Mouse (Mus musculus) skeletal muscle tissue, adult 2 months (tissue): Measurements from ENCODE around the gene Apba3.

Source experiments
- DNase-seq: peaks from one replicate; pipeline ENCODE4 v3.0.0-alpha.2; 2012; ENCODE audit warnings: low read depth, low spot score

Apba3 gene

DNA sequence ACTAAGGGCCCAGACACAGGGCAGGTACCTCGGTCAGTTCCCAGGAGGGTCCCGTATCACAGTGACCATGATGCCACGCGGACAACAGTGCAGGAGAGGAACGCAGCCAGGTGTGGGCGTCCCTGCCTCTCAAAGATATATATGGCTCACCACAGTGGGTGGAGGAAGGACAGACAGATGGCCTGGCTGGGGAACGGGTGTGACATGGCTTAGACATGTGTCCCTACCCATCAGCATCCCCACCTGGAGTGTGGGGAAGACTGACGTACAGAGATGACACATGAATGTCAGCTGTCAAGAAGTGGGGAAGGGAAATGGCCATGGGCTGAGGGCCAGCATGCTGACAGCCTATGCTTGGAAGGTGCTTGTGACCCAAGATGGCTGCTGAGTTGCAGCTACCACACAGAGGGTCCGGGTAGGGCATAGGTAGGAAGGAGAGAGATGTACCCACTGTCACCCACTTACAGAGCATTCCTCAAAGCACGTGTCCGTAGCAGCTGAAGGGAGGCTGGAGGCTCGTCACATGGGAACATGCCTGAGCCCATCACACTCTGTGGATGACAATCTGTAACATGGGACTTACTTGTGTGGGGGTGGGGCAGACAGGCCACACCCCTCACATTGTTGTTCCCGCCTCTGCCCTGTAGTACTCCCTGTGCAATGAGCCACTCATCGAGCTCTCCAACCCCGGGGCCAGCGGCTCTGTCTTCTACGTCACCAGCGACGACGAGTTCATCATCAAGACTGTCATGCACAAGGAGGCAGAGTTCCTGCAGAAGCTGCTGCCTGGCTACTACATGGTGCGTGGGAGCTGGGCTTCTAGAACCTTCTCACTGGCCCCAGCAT, 40.3 kb downstream of the Apba3 start:
- no peak for DNase-seq

DNA sequence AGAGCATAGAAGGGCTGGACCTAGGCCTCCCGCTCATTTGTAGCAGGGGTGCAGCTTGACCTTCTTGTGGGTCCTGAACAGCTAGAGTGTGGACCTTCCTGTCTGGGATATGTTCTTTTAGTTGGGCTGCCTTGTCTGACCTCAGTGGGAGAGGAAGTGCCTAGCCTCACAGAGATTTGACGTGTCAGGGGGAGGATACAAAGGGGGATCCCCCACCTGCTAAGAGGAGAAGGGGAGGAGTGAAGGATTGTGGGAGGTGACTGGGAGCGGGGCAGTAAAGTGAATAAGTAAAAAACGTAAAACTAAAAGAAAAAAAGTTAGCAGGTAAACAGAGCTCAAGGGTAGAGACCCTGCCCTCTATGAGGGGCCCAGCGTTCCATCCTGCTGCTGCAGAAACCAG, 42.8 kb downstream of the Apba3 start:
- DNase-seq: no peak

DNA sequence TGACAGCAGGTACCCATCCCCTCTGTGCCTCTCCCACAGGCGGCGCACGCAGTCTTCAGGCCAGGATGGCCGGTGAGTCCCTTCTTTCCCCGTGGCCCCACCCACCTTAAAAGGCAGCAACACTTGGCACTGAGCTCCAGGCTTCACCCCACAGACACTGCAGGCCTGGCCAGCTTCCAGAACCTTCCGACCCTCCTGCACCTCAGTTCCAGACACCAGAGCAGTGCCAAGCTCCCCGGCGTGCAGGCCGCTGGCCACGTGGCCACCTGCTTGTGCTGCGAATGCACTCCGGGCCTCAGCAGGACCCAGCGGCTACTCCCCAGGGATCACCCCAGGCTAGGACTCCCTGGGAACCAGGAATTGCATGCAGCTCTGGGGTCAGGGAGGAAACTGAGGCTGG, 46.8 kb downstream of the Apba3 start:
- DNase-seq: no peak

DNA sequence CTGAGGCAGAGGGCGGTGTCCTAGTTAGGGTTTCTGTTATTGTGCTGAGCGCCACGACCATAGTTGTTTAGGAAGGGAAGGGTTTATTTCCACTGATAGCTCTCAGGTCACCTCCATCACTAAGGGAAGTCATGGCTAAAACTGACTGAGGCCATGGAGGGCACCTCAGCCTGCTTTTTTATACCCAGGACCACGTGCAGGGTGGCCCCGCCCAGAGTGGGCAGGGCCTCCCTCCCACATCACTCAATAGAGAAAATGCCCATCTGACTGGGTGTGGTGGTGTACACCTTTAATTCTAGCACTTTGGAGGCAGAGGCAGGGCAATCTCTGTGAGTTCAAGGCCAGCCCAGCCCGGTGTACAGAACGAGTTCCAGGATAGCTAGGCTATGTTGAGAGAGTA, 47.4 kb downstream of the Apba3 start:
- no peak for DNase-seq

DNA sequence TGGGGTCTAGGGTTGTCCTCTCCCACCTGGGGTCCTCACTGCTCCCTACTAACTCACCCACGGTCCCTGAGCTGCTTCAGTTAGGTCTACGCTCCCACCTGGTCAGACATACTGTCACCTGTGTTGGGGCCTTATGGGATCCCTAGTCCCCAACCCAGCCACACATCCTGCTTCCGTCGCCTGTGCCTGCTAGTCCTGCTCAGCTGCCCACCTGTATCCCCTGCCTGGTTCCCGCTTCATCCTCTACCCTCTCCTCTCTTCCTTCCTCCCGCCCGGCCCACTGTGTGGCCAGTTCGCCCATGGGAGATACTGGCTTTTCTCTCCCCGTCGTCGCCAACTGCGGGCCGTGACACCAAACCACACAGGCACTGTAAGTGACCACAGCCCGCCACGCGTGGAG, 48.8 kb downstream of the Apba3 start:
- DNase-seq: no peak

DNA sequence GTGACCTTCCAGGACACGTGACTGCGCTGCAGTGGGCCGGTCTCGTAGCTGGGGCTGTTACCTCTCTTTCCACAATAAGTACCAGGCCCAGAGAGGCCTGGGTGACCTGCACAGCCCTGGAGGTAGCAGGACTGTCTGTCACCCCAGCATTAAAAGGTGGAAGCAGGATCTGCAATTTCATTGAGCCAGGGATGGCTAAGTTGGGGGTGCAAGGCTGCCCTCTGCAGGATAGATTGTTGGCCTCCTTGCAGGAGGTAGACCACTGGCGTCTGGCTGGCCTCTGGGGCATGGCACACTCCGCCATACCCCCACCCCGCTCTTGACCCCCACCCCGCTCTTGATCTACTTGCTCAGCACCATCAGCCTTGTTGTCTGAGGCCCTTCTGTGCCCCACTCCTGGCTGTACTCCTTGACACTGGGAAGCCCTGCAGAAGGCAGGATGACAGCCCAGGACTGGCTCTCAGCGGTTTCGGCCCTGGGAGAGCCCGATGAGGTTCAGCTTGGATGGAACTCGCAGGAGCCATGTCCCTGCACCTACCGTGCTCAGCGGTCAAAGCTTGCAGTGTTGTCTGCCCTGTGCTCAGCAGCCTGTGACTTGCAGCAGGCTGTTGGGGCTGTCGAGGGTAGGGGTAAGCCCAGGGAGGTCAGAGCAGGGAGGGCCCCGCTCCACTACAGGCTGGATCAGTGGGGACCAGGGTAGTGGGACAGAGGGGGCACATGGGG, 49.7 kb downstream of the Apba3 start:
- no peak for DNase-seq

DNA sequence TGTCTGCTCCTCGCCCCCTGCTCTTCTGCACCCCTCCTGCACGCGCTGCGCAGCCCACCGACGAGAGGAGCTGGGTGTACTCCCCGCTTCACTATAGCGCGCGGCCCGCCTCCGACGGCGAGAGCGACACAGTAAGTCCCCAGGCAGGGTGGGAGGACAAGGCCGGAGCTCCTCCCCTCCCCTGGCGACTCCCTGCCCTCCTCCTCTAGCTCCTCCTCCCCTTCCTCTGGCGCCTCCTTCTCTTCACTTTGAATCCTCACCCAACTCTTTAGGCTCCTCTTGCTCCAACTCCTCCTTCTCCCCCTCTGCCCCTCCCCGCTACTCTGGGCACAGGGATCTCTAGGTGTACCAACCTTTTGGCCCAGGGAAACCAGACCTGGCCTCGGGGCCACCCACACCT, 50.5 kb downstream of the Apba3 start:
- DNase-seq: no peak

DNA sequence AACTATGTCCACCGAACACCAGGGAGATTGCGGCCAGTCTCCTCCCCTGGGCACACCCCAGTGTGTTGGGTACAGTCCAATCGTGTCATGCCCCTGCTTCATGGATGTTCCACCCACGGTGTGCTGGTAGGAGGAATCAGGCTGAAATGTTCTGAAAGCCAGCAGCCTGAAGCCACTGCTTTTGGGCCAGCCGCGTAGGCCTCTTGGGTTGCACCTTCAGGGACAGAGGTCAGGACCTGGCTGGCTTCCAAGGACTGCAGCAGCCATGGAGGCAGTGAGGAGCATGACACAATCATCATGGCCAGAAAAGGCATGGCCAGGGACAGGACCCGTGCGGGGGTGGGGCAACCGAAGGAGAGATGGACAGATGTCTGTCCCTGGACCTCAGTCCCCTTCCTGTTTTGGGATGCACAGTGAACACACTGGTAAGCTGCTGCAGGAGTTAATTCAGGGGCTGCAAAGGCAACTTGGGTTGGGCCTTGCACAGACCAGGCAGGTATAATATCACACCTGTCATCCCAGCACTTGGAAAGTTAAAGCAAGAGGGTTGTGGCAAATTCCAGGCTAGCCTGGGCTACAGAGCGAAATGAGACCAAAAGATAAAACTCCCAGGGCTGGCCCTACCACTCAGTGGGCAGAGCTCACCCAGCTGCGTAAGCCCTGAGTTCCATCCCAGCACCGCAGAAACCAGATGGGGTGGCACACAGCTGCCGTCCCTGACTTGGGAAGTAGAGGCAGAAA, 52.0 kb downstream of the Apba3 start:
- DNase-seq: peak; percentile 66

DNA sequence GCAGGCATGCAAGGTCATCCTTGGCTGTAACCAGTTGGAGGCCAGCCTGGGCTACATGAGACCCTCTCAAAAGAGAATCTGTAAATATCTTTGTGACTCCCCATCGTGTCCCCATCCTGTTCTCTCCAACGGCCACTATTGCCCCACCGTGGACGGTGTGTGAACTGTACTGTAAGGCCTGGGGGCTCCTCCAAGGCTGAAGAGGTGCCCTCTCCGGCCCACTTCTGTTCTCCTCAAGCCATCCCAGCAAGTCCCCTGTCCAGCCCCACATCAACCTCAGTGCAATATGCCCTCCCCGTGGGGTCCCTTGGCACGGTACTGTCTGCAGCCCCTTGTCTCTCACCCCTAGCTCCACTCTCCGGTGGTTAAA, 52.6 kb downstream of the Apba3 start:
- no peak for DNase-seq

DNA sequence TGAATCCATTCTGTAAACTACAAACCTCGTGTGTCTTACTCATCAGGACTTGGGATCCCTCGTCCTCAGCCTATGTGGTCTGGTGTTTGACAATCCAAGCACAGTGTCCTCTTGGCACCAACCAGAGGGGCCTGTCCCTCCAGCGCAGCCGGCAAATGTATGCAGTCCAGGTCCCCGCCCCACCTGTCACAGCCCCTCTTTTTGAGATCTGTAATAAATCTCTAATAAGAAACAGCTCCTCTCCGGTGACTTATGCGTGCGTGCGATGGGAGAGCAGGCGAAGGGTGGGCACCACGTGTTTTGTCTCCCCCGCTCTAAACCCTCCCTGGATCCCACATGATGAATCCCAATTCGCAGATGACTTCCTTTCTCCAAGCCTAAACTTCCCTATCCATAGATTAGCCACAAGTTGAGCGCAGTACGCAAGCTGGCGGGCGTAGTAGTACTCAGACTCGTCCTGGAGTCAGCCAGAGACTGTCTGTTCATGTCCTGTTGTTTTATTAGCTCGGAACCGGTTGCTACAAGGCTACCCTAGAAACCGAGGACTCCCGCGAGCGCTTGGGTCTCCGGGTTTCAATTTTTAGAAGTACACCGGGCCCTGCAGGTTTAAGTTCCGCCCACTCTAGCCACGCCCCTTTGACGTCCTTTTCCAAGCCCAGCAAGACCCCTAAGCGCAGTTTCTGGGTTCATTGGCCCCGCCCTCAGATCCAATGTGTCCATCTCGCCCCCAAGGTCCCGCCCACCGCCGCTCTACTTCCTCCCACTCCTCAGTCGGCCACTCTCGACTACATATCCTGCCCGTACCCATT, 53.2 kb downstream of the Apba3 start:
- no peak for DNase-seq

DNA sequence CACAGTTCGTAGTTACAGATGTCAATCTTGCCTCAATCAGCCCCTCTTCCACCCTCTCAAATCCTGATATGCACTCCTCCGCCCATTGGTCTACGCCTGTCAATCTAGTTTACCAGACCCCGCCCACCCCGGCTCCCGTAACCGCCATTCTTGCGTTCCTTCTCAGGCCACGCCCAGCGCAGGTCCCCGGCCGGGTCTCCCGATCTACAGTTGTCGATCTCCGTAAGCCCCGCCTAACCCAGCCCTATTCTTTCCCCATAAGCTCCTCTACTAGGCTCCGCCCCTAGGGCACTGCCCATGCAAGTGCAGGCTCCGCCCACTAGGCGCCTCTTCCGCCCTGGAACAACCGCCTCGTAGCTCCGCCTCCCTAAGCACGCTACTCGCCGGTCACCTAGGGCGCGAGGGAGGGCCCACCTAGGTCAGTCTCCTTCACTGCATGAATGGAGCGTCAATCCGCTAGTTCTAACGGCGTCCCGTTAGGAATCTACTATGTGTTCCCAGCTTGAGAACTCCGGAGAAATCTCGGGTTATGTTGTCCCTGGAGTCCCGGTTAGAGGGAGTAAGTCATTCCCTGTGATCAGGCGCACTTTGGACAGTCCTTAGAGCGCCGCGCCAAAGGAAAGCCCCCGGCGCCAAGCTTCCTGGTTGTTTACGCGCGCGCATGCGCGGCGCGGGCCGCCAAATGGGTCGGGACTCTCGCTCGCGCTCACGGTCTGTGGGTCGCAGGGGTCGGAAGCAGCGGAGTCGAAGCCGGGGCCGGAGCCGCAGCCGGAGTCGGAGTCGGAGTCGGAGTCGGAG, 54.0 kb downstream of the Apba3 start, which contains the start of gene Cactin:
Cactin (plus strand) TSS at position 554 of the 798 bp plus-strand sequence.
- peak; percentile 100 for DNase-seq

DNA sequence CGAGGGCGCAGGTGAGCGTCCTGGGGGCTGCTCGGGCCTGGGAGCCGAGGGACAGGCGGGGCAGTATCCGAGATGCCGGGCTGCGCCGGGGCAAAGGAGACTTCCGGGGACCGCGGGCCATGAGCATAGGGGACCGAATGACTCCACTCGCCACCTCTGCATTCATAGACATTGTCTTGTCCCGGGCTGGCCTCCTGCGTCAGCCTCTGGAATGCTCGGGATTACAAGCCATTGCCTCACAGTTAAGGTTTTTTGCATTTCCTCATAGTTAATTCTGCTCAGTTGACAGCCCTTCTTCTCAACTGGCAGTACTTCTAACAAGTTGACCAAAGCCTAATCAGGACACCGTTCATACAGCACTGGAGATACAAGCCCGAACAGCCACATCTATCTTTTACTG, 54.7 kb downstream of the Apba3 start:
- no peak for DNase-seq

DNA sequence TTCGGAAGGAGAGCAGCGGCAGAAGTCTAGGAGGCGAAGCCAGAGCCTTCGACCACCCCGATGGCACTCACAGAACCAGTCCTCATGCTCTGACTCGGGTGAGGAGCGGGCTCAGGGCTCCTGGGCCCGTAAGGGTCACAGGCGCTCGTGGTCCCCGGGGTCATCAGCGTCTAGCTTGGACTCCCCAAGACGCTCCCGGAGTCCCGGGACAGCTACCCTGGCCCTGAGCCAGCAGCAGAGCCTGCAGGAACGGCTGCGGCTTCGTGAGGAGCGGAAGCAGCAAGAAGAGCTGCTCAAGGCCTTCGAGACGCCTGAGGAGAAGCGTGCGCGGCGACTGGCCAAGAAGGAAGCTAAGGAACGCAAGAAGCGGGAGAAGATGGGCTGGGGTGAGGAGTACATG, 55.7 kb downstream of the Apba3 start:
- DNase-seq: no peak
